Mouse (Mus musculus): ENCODE data around the gene Cyp11a1. TPM values are rescaled to one million over a fixed set of nuclear protein-coding genes. Genes with fewer than 3 reads are reported as not detected.

Gene Cyp11a1
- polyA plus RNA-seq, 1 experiment from 2014 or later, result 0.10 TPM

DNA sequence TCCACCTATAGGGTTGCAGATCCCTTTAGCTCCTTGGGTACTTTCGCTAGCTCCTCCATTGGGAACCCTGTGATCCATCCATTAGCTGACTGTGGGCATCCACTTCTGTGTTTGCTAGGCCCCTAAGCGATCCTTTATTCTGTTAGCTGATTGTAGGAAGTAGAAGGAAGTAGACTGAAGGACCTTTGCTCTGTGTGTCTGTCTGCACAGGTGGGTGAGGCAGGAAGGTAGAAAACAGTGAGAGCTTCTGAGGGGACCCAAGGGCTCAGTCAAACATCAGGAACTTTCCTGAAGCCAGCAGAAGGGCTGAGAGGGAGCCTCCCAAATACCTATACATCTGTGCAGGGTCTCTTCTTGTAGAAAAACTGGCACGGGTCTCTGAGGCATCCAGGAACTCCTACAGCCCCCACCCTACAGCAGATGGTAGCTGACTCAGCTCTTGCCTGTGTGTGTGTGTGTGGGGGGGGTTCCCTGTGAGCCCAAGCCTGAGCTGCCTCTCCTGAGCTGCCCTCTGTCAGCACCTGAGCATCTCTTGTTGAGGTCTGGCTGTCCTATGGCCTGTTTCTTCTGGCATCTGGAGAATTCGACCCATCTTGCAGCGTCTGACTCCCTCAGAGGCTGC, 30.9 kb upstream of the Cyp11a1 start:
- Histone ChIP-seq H3K27ac (no peak overlapping the region), H3K4me3 (no peak overlapping the region), H3K9me3 (replicated peaks) (no peaks in the 10 kb centered on the region), H3K36me3 (no peaks in the 10 kb centered on the region), H3K9ac (no peak overlapping the region), H3K27me3 (replicated peaks) (no peaks in the 10 kb centered on the region; the same call in 1 of the 2 replicates), H3K4me1 (no peaks in the 10 kb centered on the region), H3K4me2 (no peak overlapping the region)
- WGBS (ENCODE audit: insufficient replicate concordance), result 65% methylated on average over 5 of the region's 5 CpGs
- ATAC-seq, result no peak

DNA sequence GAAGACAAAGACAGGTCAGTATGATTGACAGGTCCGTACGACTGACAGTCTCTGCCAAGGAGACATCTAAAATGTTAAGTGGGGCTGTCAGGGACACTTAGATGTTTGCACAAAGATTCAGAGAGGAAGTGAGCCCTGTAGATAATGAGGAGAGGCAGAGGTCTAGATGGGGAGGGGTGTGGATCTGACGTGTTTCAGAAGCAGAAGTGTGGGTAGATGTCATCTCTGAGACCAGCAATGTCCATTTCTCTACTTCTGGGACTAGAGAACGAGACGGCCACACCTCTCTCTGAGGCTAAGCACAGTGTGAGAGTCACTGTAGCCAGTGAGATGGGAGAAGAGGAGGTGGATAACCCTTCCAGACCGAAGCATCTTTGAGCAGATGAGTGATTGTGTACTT, 28.2 kb upstream of the Cyp11a1 start:
- H3K4me1 ChIP-seq, result no peaks in the 10 kb centered on the region
- H3K9ac ChIP-seq, result no peak overlapping the region
- H3K4me3 ChIP-seq, result no peak overlapping the region
- ATAC-seq, result no peak
- H3K9me3 ChIP-seq (replicated peaks), result no peaks in the 10 kb centered on the region
- WGBS (ENCODE audit: insufficient replicate concordance), result 35% methylated on average over 6 of the region's 6 CpGs
- no peaks in the 10 kb centered on the region for H3K36me3 ChIP-seq
- no peak overlapping the region for H3K27ac ChIP-seq
- no peaks in the 10 kb centered on the region; the same call in 1 of the 2 replicates for H3K27me3 ChIP-seq (replicated peaks)
- H3K4me2 ChIP-seq, result no peak overlapping the region

DNA sequence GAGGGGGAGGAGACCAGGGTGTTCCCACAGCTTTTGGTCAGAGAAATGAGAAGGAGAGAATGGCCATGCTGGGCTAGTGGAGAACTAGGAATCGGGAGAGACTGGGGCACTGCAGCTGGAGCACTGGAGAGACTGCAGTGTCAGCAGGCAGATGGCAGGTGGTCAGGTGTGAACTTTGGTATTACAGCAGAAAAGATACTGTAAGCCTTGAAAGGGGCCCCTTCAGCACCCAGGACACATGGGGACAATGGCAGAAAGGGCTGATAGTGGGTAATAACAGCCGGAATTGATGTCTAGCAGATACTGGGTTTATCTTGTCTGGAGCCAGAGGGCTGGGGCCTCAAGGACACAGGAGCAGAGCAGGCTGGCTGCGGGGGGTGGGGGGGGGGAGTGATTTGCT, 27.4 kb upstream of the Cyp11a1 start:
- H3K4me2 ChIP-seq, result no peak overlapping the region
- no peak overlapping the region for H3K27ac ChIP-seq
- ATAC-seq, result no peak
- H3K4me1 ChIP-seq, result no peaks in the 10 kb centered on the region
- H3K27me3 ChIP-seq (replicated peaks), result no peaks in the 10 kb centered on the region; the same call in 1 of the 2 replicates
- 21% methylated on average over 3 of the region's 3 CpGs for WGBS (ENCODE audit: insufficient replicate concordance)
- no peak overlapping the region for H3K9ac ChIP-seq
- no peaks in the 10 kb centered on the region for H3K36me3 ChIP-seq
- no peak overlapping the region for H3K4me3 ChIP-seq
- no peaks in the 10 kb centered on the region for H3K9me3 ChIP-seq (replicated peaks)

DNA sequence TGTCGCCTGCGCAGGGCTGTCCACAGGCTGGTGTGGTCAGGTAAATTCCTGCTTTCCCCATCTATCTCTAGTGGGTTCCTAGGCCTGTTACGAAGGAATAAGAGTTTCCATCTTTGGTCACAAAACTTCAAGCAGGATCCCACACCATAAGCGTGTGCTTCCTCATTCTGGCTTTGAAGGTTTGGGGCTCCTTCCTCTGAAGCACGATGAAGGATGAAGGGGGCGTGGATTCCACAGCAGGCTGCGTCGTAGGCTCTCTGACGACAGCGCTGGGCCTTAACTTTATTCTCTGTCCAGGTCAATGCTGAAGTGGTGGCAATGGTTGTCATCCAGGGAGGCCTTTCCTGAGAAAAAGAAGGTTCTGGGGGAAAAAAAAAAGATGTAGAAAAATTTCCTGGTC, 25.6 kb upstream of the Cyp11a1 start:
- ATAC-seq, result no peak
- H3K9ac ChIP-seq, result no peak overlapping the region
- H3K4me3 ChIP-seq, result no peak overlapping the region
- H3K27me3 ChIP-seq (replicated peaks), result peaks cover 5% of the 10 kb centered on the region; the same call in 1 of the 2 replicates
- H3K4me1 ChIP-seq, result no peaks in the 10 kb centered on the region
- no peaks in the 10 kb centered on the region for H3K36me3 ChIP-seq
- H3K4me2 ChIP-seq, result no peak overlapping the region
- H3K27ac ChIP-seq, result no peak overlapping the region
- H3K9me3 ChIP-seq (replicated peaks), result no peaks in the 10 kb centered on the region
- 48% methylated on average over 10 of the region's 10 CpGs for WGBS (ENCODE audit: insufficient replicate concordance)

DNA sequence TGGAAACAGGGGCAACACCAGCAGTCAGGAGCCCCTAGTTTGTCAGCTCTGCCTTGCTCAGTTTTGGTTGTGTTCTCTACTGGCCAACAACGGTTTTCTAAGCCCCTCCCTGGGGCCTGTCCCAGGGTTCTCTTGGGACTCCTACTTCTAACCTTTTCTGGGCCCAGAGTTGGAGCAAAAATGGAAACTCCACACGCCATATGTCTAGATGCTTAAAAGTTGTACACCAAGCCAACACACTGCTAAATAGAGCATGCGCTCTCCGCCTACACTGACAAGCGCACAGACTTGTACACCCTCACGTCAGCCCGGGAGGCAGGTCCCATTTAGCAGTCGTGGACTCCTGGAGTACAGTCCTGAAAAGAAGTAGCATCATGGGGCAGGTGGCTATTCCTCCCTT, 20.9 kb upstream of the Cyp11a1 start:
- no peaks in the 10 kb centered on the region for H3K4me1 ChIP-seq
- ATAC-seq, result no peak
- no peaks in the 10 kb centered on the region for H3K36me3 ChIP-seq
- H3K27ac ChIP-seq, result no peak overlapping the region
- WGBS (ENCODE audit: insufficient replicate concordance), result 73% methylated on average over 8 of the region's 8 CpGs
- no peaks in the 10 kb centered on the region for H3K9me3 ChIP-seq (replicated peaks)
- H3K9ac ChIP-seq, result no peak overlapping the region
- no peak overlapping the region for H3K4me3 ChIP-seq
- peaks cover 25% of the 10 kb centered on the region for H3K27me3 ChIP-seq (replicated peaks)
- no peak overlapping the region for H3K4me2 ChIP-seq

DNA sequence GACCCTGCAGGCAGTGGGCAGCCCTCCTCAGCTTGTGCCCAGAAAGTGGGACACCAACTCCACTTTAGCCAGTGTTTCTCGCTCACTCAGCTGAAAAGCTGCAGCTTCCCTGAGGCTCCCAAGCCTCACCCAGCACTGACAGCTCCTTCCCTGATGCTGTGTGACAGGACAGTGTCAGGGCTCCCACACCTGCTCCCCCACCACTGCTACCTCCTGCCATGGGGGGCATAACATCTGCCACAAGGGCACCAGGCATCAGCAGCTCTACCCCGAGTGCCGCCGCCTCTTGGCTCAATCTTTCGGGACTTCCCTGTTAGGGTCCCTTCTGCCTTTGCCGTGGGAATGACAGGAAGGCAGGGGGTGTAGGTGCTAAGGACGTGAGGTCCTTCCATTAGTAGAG, 19.9 kb upstream of the Cyp11a1 start:
- Histone ChIP-seq H3K9me3 (replicated peaks) (no peaks in the 10 kb centered on the region), H3K4me1 (no peaks in the 10 kb centered on the region), H3K9ac (no peak overlapping the region), H3K27ac (no peak overlapping the region), H3K27me3 (replicated peaks) (peaks cover 25% of the 10 kb centered on the region), H3K36me3 (no peaks in the 10 kb centered on the region), H3K4me3 (no peak overlapping the region), H3K4me2 (no peak overlapping the region)
- no peak for ATAC-seq
- WGBS (ENCODE audit: insufficient replicate concordance), result 53% methylated on average over 7 of the region's 7 CpGs

DNA sequence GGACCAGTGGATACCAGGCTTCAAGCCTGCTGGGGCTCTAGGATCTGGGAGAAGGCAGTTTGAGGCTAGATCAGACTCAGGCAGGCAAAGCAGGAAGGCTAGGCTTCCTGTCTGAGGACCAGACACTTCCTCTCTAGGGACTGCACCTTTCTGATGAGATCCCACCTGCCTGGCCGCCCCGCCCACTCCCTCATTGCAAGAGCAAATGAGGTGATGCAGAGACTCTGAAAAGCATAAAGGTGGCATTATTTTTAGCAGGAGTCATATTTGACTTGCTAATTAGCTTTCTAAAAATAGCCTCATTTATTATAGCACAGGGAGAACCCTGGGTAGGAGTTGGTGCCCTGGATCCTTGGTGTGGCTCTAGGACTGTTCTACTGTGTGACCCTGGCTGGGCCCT, 18.1 kb upstream of the Cyp11a1 start:
- Histone ChIP-seq H3K4me2 (no peak overlapping the region), H3K36me3 (no peaks in the 10 kb centered on the region), H3K9ac (no peak overlapping the region), H3K27me3 (replicated peaks) (peaks cover 25% of the 10 kb centered on the region), H3K4me1 (no peaks in the 10 kb centered on the region), H3K27ac (no peak overlapping the region), H3K4me3 (no peak overlapping the region), H3K9me3 (replicated peaks) (no peaks in the 10 kb centered on the region)
- 49% methylated on average over 2 of the region's 2 CpGs for WGBS (ENCODE audit: insufficient replicate concordance)
- no peak for ATAC-seq

DNA sequence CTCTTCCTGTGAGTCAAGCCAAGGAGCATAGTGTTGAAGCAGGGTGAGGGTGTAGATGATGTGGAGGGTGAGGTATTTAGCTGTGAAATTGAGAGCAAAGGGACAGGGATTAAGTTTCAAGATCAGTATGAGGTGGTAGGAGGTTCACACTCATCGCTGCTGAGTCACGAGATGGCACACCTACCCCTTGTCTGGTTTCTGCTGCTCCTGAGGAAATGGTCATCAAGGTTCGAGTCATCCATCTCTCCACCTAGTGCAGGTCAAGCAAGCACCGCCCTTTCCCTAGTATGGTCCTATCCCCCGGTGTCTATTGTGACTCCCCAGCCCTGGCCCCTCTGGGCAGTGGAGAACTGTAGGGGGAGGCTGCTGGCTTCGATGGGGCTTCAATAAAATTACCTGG, 16.9 kb upstream of the Cyp11a1 start:
- 58% methylated on average over 6 of the region's 6 CpGs for WGBS (ENCODE audit: insufficient replicate concordance)
- H3K27me3 ChIP-seq (replicated peaks), result peaks cover 25% of the 10 kb centered on the region
- no peak overlapping the region for H3K9ac ChIP-seq
- no peaks in the 10 kb centered on the region for H3K9me3 ChIP-seq (replicated peaks)
- no peak overlapping the region for H3K27ac ChIP-seq
- no peak for ATAC-seq
- H3K4me2 ChIP-seq, result no peak overlapping the region
- H3K4me1 ChIP-seq, result no peaks in the 10 kb centered on the region
- no peaks in the 10 kb centered on the region for H3K36me3 ChIP-seq
- no peak overlapping the region for H3K4me3 ChIP-seq

DNA sequence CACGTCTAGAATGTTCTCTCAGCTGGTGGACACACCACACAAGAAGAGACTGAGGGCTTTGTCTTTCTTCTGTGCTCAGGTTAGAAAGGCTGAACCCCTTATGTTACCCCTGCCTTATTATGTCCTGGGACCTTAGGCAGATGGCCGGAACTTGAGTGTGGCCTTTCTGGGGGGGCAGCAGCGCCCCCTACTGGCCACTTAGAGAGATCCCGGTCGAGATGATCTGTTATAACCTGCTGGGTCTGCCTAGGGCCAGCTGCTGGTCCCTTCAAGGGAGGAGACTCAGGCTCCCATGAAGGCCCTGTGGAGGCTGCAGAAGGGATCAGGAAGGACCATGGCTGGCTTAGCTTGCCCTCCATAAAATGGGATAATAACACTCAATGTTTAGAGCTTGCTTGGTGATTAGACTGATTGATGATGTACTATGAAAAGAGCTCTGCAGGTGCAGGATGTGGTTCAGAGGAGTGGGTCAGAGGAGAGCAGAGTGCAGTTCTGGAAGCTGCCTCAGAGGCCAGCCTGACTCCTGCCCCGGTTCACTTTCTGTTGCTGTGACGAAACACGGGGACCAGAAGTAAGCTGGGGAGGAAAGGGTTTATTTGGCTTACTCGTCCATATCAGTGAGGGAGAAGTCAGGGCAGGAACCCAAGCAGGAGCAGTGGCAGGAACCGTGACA, 15.6 kb upstream of the Cyp11a1 start:
- no peak overlapping the region for H3K9ac ChIP-seq
- no peaks in the 10 kb centered on the region for H3K4me1 ChIP-seq
- H3K9me3 ChIP-seq (replicated peaks), result no peaks in the 10 kb centered on the region
- WGBS (ENCODE audit: insufficient replicate concordance), result 23% methylated on average over 10 of the region's 10 CpGs
- H3K36me3 ChIP-seq, result no peaks in the 10 kb centered on the region
- no peak for ATAC-seq
- H3K27me3 ChIP-seq (replicated peaks), result peaks cover 20% of the 10 kb centered on the region
- H3K4me3 ChIP-seq, result no peak overlapping the region
- no peak overlapping the region for H3K4me2 ChIP-seq
- no peak overlapping the region for H3K27ac ChIP-seq

DNA sequence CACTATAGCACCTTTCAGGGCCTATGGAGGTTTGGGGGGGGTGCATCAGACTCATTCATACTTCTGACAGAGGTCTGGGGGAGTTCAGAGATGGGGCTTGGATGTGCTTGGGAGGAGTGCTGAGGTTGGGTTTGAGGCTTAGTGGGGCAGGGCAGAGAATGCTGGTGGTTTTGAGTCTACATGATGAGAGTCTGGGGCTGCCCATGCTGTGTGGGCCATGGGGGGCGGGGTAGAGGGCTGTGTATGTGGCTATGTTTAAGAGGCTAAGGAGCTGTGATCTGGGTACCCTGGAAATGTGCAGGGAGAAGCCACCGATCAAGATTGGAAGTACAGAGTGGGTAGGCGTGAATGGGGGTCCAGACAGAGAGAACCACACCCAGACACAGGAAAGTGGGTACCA, 14.2 kb upstream of the Cyp11a1 start:
- Histone ChIP-seq H3K27me3 (replicated peaks) (peaks cover 23% of the 10 kb centered on the region), H3K4me1 (no peaks in the 10 kb centered on the region), H3K4me3 (no peak overlapping the region), H3K36me3 (no peaks in the 10 kb centered on the region), H3K9me3 (replicated peaks) (no peaks in the 10 kb centered on the region), H3K9ac (no peak overlapping the region), H3K4me2 (no peak overlapping the region), H3K27ac (no peak overlapping the region)
- 64% methylated on average over 3 of the region's 3 CpGs for WGBS (ENCODE audit: insufficient replicate concordance)
- ATAC-seq, result no peak

DNA sequence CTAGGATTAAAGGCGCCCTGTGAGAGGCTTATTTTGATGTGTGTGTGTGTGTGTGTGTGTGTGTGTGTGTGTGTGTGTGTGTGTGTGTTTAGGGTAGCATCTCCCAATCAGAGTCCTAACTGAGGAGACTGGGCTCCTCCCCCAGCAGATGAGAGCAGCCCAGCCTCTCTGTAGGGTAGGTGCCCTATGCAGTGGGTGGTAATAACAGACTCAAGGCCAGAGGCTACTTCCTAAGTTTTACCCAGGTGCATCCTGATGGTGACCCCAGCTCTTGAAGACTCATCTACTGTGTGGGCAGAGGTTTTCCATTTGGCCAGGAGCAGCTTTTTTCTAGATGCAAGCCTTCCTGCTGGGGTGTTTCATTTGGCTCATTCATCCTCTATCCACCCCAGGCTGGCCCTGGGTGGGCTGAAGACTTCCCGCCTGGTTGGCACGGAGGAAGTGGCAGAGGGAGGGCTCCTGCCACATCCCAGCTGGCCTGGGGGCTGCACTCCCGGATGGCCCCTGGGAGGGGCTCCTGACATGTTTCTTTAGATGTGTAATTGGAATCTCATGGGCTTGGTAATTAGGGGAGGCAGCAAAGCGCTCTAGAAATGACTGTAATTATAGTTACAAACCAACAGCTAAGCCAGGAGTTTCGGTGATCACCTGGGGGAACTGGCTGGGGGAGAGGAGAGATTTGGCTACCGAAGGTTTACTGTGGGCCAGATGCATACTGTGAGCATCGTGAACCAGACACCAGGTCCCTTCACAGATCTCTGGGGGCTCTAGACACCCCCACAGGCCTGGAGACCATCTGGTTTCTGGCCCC, 13.2 kb upstream of the Cyp11a1 start:
- H3K9me3 ChIP-seq (replicated peaks), result no peaks in the 10 kb centered on the region
- 56% methylated on average over 8 of the region's 8 CpGs for WGBS (ENCODE audit: insufficient replicate concordance)

DNA sequence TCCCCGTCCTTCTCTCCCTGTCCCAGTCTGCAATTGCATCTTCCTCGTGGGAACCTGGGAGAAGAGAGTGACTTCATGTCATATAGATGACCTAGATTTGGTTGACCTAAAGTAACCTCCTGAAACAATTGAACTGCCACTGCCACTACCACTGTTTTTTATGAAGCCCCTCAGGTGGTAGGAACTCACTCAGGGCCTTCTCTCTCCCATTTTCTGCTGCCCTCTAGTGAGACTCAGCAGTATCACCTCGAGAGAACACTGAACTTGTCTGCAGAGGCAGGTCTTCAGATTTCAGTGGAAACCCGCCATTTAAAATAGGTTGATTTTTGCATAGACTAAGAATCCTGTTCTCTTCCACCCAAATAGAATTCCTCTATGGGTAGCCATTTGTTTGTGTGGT, 10.9 kb upstream of the Cyp11a1 start:
- WGBS (ENCODE audit: insufficient replicate concordance), result 27% methylated on average over 4 of the region's 4 CpGs
- no peak overlapping the region for H3K9ac ChIP-seq
- peaks cover 34% of the 10 kb centered on the region for H3K27me3 ChIP-seq (replicated peaks)
- no peak for ATAC-seq
- peaks cover 8% of the 10 kb centered on the region; the same call in 1 of the 2 replicates for H3K4me1 ChIP-seq
- H3K4me3 ChIP-seq, result no peak overlapping the region
- no peaks in the 10 kb centered on the region for H3K36me3 ChIP-seq
- no peak overlapping the region for H3K27ac ChIP-seq
- H3K9me3 ChIP-seq (replicated peaks), result no peaks in the 10 kb centered on the region
- H3K4me2 ChIP-seq, result no peak overlapping the region

More for the DNA sequence above, 13.2 kb upstream of the Cyp11a1 start:
- Histone ChIP-seq H3K36me3 (no peaks in the 10 kb centered on the region), H3K4me1 (peaks cover 6% of the 10 kb centered on the region; the same call in 1 of the 2 replicates), H3K9ac (no peak overlapping the region), H3K4me3 (no peak overlapping the region), H3K27ac (no peak overlapping the region), H3K27me3 (replicated peaks) (peaks cover 23% of the 10 kb centered on the region), H3K4me2 (no peak overlapping the region)
- ATAC-seq, result no peak
